Mouse (Mus musculus) 416B (cell line): ENCODE data around the gene Med12l.
"Not testable (repeated sequence)": the region's sequence is repeated elsewhere in the genome, so short reads cannot be mapped to it uniquely, and the experiment has no call there.

Experiments
- DNase-seq: peaks from one replicate; pipeline ENCODE4 v3.0.0; 2011; ENCODE audit warnings: low read depth

Gene Med12l

GRCm38 (mm10) chr3:59101218-59101986, 95.8 kb downstream of the Med12l start, which contains the start of gene Gpr171:
Gene Gpr171, minus strand, starts transcription at chr3:59101821.
- peak; percentile 85 for DNase-seq

GRCm38 (mm10) chr3:59102146-59102545, 96.5 kb downstream of the Med12l start:
- DNase-seq, result no peak

DNA sequence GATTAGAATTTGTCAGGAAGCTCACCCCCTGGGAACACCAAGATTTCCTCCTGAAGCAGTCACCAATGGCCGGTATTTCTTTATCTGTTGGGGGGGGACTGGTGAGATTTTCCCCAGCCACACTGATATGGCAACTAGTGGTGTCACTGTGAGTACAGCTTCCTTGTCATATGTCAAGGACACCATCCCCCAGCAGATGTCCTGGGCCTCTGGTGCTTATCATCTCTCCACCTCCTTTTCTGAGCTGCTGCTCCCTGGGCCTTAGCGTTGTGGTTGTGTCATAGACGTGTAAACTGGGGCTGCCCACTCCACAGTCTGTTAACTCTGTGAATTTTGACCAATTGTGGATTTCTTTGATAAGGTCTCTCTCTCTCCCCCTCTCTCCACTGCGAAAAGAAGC, 98.8 kb downstream of the Med12l start:
- DNase-seq, result peak; percentile 65

DNA sequence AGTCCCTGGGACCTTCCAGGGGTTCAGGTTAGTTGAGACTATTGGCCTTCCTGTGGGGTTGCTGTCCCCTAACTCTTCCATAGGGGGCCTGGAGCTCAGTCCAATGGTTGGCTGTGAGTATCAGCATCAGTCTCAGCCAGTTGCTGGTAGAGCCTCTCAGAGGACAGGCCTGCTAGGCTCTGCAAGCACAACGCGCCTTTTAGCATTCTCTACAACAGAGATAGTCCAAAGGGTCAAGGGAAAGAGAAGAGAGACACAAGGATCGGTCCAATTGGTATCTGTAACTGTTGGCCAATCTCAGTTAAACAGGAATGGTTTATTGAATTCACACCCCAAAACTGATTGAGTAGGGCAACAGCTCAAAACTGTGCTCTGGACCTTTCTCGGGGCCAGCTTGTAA, 101.8 kb downstream of the Med12l start:
- DNase-seq, result no peak

DNA sequence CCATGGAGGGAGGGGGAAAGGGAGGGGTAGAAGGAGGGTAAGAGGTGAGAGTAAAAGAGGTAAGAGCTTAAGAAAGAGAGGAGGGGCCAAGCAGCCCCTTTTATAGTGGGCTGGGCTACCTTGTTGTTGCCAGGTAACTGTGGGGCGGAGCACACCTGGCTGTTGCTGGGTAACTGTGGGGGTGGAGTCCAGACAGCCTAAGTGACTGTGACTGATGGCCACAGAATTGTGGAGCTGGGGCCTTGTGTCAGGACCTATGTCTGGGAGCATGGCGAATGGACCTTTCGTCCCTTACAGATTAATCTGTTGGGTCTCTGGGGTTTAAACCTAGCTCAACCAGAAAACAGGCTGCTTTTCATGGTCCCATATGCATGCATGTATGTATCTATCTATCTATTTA, 104.2 kb downstream of the Med12l start:
- DNase-seq, result not testable (repeated sequence)

DNA sequence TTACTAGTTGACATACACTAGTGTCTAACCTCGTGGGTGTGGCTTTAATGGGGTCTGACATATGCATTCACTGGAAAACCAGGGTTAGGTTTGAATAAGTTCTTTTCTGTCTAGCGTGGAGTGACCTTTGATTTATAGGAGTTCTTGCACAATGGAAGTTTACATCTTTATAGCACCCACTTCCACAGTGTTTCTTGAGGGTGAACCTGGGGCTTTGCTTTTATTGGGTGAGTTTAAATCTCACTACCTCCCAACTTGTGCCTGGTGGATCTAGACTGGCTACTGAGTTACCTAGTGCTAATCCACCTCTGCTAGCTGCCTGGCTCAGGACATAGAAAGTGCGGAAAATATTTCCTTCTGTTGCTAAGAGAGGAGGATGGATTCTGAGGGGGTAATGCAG, 106.3 kb downstream of the Med12l start:
- no peak for DNase-seq

DNA sequence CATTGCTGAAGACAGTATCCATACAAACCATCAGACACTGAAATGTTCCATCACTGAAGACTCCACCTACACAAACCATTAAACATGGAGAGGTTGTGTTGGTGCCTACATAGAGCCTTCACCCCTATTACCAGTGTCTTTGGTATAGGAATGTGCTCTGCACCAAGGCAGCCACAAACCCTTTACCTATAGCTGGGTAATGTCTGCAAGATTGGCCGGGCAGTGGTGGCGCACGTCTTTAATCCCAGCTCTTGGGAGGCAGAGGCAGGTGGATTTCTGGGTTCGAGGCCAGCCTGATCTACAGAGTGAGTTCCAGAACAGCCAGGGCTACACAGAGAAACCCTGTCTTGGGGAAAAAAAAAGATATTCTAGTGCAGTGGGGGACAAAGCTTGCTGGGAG, 107.7 kb downstream of the Med12l start:
- DNase-seq, result not testable (repeated sequence)

DNA sequence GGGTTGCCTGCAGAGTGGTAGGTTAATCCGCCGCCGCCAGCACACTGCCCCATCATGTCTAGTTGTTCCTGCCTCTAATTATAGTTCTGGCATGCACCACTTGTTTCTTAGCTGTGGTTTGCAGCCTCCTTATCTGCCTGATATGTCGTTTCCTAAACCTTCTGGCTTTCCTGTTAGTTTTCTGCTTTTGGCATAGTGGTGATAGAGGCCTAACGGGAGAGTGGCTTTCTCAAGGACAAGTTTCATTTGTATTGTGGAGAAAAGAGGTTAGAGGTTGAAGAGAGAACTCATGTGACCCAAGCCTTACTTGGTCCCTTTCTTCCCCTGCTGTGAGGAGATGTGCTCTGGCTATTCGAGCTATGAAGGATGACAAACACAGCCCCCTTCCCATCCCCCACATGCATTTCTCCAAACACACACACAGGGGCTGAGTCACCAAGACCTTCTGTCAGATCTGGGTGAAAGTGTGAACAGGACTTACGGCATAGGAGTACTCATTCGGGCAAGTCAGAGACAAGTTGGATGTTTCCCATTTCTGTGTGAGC, 108.4 kb downstream of the Med12l start:
- DNase-seq, result peak; percentile 100

DNA sequence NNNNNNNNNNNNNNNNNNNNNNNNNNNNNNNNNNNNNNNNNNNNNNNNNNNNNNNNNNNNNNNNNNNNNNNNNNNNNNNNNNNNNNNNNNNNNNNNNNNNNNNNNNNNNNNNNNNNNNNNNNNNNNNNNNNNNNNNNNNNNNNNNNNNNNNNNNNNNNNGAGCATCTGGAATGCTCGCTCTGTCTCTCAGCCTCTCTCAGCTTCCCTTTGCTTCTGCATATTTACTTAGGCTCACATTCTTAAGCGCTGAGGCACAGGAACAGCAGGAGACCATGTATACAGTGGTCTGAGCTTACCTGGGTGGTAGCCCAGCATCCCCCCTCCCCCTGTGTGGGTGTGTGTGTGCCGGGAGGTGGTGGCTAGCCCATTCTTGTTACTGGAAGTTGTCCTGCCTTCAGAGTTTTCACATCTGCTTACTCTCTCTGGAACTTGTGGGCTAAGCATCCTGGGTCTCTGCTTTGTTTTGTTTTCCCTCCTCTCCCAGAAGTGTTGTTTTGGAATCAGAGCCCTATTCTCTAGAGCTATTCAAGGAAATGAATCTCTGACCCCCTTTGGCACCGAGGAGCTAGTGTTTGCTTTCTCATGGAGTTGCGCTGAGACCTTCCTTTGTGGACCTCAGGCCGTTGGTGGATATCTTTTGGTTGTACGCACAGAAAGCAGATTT, 115.6 kb downstream of the Med12l start:
- no peak for DNase-seq

GRCm38 (mm10) chr3:59121780-59122449, 116.3 kb downstream of the Med12l start:
- no peak for DNase-seq

- peak; percentile 65 for DNase-seq
These were observed 119.4 kb downstream of the Med12l start for GRCm38 (mm10) chr3:59125022-59125421.

GRCm38 (mm10) chr3:59125783-59126555, 120.3 kb downstream of the Med12l start:
- no peak for DNase-seq

- DNase-seq, result peak; percentile 67
These were observed 123.1 kb downstream of the Med12l start for GRCm38 (mm10) chr3:59128681-59129080.

GRCm38 (mm10) chr3:59129547-59129946, 123.9 kb downstream of the Med12l start:
- DNase-seq, result peak; percentile 63

GRCm38 (mm10) chr3:59130431-59130830, 124.8 kb downstream of the Med12l start:
- peak; percentile 92 for DNase-seq

DNA sequence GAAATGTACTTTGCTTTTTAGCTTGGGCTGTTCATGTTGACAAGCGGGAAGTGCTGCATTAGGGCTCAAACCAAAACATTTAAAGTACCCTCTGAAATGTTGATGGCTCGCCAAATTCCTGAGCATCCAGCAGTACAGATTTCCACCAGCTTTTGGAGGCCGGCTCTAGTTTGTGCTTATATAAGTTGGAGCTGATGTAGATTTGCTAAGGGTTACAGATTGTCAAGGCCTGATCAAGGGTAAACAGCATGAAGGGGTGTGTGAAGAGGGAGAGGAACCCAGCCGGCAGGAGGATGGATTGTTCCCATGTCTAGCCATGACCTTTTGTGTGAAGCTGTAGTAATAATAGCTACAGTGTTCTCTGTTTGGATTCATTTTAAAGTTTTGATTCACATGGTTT, 125.5 kb downstream of the Med12l start:
- DNase-seq, result no peak

DNA sequence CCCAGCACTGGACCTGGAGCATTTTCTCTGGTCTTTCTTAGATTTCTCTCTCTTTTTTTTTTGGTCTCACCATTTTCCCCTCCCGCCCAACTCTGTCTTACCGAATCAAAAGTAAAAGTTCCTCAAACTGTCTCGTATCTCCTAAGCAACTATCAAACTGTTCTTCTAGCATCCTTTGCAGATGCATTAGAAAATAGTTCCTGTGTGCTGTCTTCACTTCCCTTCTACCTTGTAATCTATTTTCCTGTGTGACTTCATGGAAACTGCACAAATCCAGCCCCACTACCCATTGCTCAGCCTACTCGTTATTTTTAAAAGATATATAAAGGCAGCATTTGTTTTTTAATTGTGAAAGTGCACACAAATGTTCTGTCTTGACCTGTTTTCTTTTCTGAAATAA, 126.3 kb downstream of the Med12l start:
- DNase-seq, result peak; percentile 56

DNA sequence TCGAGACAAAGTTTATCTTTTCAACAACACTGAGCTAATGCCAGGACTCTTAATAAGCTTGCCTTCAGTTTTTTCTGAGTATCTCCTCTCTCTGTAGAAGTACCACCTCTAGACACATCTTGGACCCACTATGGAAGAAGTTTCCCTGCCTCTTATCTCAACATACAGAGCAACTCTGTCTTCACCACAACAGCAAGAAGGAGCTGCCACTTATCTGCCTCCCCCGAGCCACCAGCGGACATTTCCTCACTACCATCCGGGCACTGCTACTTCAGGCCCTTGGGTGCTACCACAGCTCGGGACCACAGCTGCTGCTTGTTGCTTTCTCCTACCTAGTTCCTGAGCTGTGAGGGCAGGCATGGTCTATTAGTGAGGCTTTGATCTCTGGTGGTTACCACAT, 127.6 kb downstream of the Med12l start:
- peak; percentile 92 for DNase-seq

- DNase-seq, result no peak
These were observed 130.5 kb downstream of the Med12l start for GRCm38 (mm10) chr3:59135911-59136653.

GRCm38 (mm10) chr3:59138946-59139468, 133.4 kb downstream of the Med12l start:
- DNase-seq, result no peak

DNA sequence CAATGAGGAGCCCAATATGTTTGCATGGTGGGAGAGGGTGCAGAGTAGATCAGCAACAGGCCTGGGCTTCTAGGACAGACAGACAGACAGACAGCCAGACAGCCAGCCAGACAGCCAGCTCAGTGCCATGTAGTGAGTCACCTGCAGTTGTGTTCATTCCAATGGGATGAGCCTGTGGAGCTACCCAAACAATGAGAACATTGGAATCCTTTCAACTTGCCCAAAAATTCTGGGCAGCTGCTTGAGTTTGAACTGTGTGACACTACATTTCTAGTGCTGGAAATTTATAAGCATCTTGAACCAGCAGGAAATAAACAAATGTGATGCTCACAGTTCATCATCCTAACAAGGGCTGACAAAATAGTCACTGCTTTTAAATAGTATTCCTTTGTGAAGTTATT, 134.0 kb downstream of the Med12l start:
- no peak for DNase-seq
